Comparison of ENCODE assay signal across 8 mouse cellular contexts in genomic region chrX:53269289-53270062, GRCm38 (mm10). TPM values are rescaled to one million over a fixed set of nuclear protein-coding genes. Genes with fewer than 3 reads are reported as not detected.
A peak's percentile ranks its signal among the peaks of the same experiment; 100 is the strongest.
DNase-seq lines count a peak whose midpoint lies in the region; ATAC-seq and TF ChIP-seq lines count a peak whose summit lies in the region.

Fam122b (minus strand) TSS chrX:53269805.

- no peaks in the 10 kb centered on the region for H3K36me3 ChIP-seq in hindbrain, postnatal 0 days (ENCODE audit: insufficient read depth, low read length)

- H3K27ac ChIP-seq in hindbrain, postnatal 0 days = 0 out of 2 replicates have a peak within 1 kb of the TSS, but pooled peaks have one; percentile 51
- peak within 1 kb of the TSS; percentile 55; the same call in 1 of the 2 replicates for H3K27ac ChIP-seq in left cerebral cortex, adult 2 months

- no peaks in the 10 kb centered on the region for H3K4me1 ChIP-seq in hindbrain, postnatal 0 days (ENCODE audit: insufficient read depth, low read length)

- H3K27me3 ChIP-seq in hindbrain, postnatal 0 days (ENCODE audit: insufficient read depth, low read length) = no peaks in the 10 kb centered on the region

- H3K9me3 ChIP-seq in hindbrain, postnatal 0 days (ENCODE audit: low read length) = no peaks in the 10 kb centered on the region

- H3K4me2 ChIP-seq in hindbrain, postnatal 0 days (ENCODE audit: low read depth, low read length) = peak within 1 kb of the TSS; percentile 69

- intact Hi-C loops in left cerebral cortex, adult 2 months (cut with DNase I) = loop anchor here (5.0 kb wide), 1 partner anchor 212 kb away; no protein-coding TSS in a partner anchor

- H3K4me3 ChIP-seq in hindbrain, postnatal 0 days (ENCODE audit: low read length) = peak within 1 kb of the TSS; percentile 55
- H3K4me3 ChIP-seq in left cerebral cortex, adult 2 months = peak within 1 kb of the TSS; percentile 57

- TF ChIP-seq CTCF in hindbrain, postnatal 0 days (IDR thresholded peaks at IDR 0.05; ENCODE audit: low read depth) = no peak
- TF ChIP-seq CTCF in left cerebral cortex, adult 2 months (IDR thresholded peaks at IDR 0.05) = no peak

- peak within 1 kb of the TSS; percentile 43 for H3K9ac ChIP-seq in hindbrain, postnatal 0 days (replicated peaks; ENCODE audit: low read length)

- peak; percentile 91 for DNase-seq in T-cell, adult 2 months (ENCODE audit: low spot score)
- DNase-seq in cerebellum, postnatal 36 days = peak; percentile 86 to 91
- DNase-seq in gastrocnemius, adult 18-20 months (ENCODE audit: low spot score) = peak; percentile 91
- DNase-seq in hindbrain, postnatal 0 days (ENCODE audit: low spot score) = peak; percentile 95
- peak; percentile 88 to 89 for DNase-seq in left cerebral cortex, adult 2 months (ENCODE audit: extremely low spot score in 1 of 2, low spot score in 2 of 2)
- peak; percentile 83 to 85 for DNase-seq in right cerebral cortex, adult 2 months (ENCODE audit: low spot score in 2 of 2)
- peak; percentile 89 for DNase-seq in urinary bladder, postnatal 14 days (ENCODE audit: low spot score)

- 31% methylated on average over 40 of the region's 40 CpGs for WGBS in hindbrain, postnatal 0 days

- peak; percentile 94 for ATAC-seq in hindbrain, postnatal 0 days
- ATAC-seq in megakaryocyte, adult 5-6 weeks (ENCODE audit: poor library complexity, severe bottlenecking) = peak; percentile 94

RNA-seq across cellular contexts. Expression of gene Fam122b, which starts in this region (rescaled TPM):
- total RNA-seq in gastrocnemius, adult 18-20 months (2021) = 1 to 10 TPM; 1.6 to 1.8 TPM
- 1.8 and 3.1 TPM in 2 replicates for total RNA-seq in hindbrain, postnatal 0 days (2014; rRNA removed)
- polyA plus RNA-seq in hindbrain, postnatal 0 days (2015; fragmentation: Nextera tagmentation; extraction: Ambion mirVana) = 2.6 and 3.0 TPM in 2 replicates
- 1 to 10 TPM; 4.1 to 4.4 TPM for total RNA-seq in left cerebral cortex, adult 2 months (2021)
- total RNA-seq in megakaryocyte, adult 5-6 weeks (2015) = 13.6 and 15.2 TPM in 2 replicates
- 5.6 and 5.8 TPM in 2 replicates for total RNA-seq in megakaryocyte, adult 5-6 weeks (2017)

Comparison
In these comparisons a context has a peak if more than half of its experiments do, and no peak if none do; other contexts are left out.
1. Peak in every context shown above with its lines: DNase-seq, ATAC-seq, H3K4me3 ChIP-seq and H3K27ac ChIP-seq.